Mouse (Mus musculus) urinary bladder, postnatal 36 days (tissue): ENCODE measurements around the gene Nos3.

Experiments
- DNase-seq, 2 experiments: peaks; one replicate each; pipeline ENCODE4 v3.0.0; 2022; ENCODE audit warnings: low spot score in 2 of 2, mixed read lengths in 1 of 2

The Nos3 gene

GRCm38 (mm10) chr5:24364508-24364907 is at the start of gene Nos3:
Gene Nos3 (plus strand): TSS chr5:24364810.
- DNase-seq: peak in 1 of 2 experiments; percentile 38

GRCm38 (mm10) chr5:24319776-24320466 is 44.7 kb upstream of the Nos3 start:
- DNase-seq: no peak

- DNase-seq: no peak
Measured at GRCm38 (mm10) chr5:24320467-24320813, 44.2 kb upstream of the Nos3 start.

- DNase-seq: no peak
Measured at GRCm38 (mm10) chr5:24320894-24321293, 43.7 kb upstream of the Nos3 start.

- no peak for DNase-seq
Measured at GRCm38 (mm10) chr5:24321711-24322682, 42.6 kb upstream of the Nos3 start.

GRCm38 (mm10) chr5:24325251-24325650 is 39.4 kb upstream of the Nos3 start:
- DNase-seq: no peak

GRCm38 (mm10) chr5:24326166-24326841 is 38.3 kb upstream of the Nos3 start:
- no peak for DNase-seq

- no peak for DNase-seq
Measured at GRCm38 (mm10) chr5:24326842-24327417, 37.7 kb upstream of the Nos3 start.

- DNase-seq: no peak
Measured at GRCm38 (mm10) chr5:24328813-24329211, 35.8 kb upstream of the Nos3 start.

GRCm38 (mm10) chr5:24329212-24329964 is 35.2 kb upstream of the Nos3 start:
- DNase-seq: peak in 1 of 2 experiments; percentile 53

- no peak for DNase-seq
Measured at GRCm38 (mm10) chr5:24329965-24330298, 34.7 kb upstream of the Nos3 start.

GRCm38 (mm10) chr5:24332401-24332800 is 32.2 kb upstream of the Nos3 start:
- no peak for DNase-seq

- DNase-seq: no peak
Measured at GRCm38 (mm10) chr5:24334749-24335148, 29.9 kb upstream of the Nos3 start.

GRCm38 (mm10) chr5:24335888-24336511 is 28.6 kb upstream of the Nos3 start:
- DNase-seq: no peak

GRCm38 (mm10) chr5:24337366-24337765 is 27.2 kb upstream of the Nos3 start:
- no peak for DNase-seq

GRCm38 (mm10) chr5:24337821-24338220 is 26.8 kb upstream of the Nos3 start:
- no peak for DNase-seq

GRCm38 (mm10) chr5:24342205-24342963 is 22.2 kb upstream of the Nos3 start:
- no peak for DNase-seq

- no peak for DNase-seq
Measured at GRCm38 (mm10) chr5:24342966-24343365, 21.6 kb upstream of the Nos3 start.

GRCm38 (mm10) chr5:24343379-24343778 is 21.2 kb upstream of the Nos3 start:
- no peak for DNase-seq

- no peak for DNase-seq
Measured at GRCm38 (mm10) chr5:24343977-24344436, 20.6 kb upstream of the Nos3 start.
